Mouse (Mus musculus) urinary bladder, postnatal 10 days (tissue): ENCODE measurements around the gene Aldh16a1.
"Not testable (repeated sequence)": the region's sequence is repeated elsewhere in the genome, so short reads cannot be mapped to it uniquely, and the experiment has no call there.

ENCODE experiments used
- DNase-seq: peaks from one replicate; pipeline ENCODE4 v3.0.0; 2022; ENCODE audit warnings: low spot score

Gene Aldh16a1

GRCm38 (mm10) chr7:45179469-45179868 is 25.1 kb upstream of the Aldh16a1 start, which contains the start of gene Gfy:
TSS of gene Gfy (minus strand) at chr7:45179569.
- DNase-seq: no peak

DNA sequence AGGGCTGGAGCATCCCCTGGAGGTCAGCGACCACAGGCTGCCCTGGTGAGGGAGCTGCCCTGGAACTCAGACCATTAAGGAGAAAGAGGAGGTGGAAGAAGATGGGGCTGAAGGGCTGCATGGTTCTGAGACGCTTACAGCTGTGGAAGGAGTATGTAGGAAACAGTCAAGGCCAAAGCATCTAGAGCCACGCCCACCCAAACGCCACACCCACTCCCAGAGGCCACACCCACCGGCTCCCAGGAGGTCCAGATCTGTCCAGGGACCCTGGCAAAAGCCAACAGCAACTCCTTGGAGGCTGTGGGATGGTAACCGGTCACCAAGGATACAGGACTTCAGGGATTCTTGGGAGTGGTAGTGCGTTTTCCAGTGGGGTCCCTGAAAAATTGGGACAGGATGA is 24.2 kb upstream of the Aldh16a1 start:
- DNase-seq: no peak

DNA sequence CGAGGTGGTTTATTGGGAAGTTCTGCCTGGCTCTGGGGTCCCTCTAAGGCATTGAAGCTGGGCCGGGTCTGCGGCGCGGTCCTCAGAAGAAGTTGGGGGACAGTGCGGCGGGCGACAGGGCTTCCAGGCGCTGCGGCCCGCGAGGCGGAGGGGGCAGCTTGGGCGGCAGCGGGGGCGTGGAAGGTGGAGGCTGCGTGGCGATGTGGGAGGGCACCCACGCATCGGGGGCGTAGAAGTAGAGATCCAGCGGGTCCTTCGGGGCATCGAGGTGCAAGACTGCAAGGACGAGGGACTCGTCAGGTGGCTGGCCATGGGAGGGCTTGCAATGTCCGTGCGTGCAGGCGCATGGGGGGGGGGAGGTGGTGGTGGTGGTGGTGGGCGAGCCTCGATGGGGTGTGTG is 22.0 kb upstream of the Aldh16a1 start:
- no peak for DNase-seq

- DNase-seq: no peak
Measured at GRCm38 (mm10) chr7:45175929-45176328, 21.5 kb upstream of the Aldh16a1 start.

- no peak for DNase-seq
Measured at GRCm38 (mm10) chr7:45175398-45175797, 21.0 kb upstream of the Aldh16a1 start.

GRCm38 (mm10) chr7:45174567-45175280 is 20.3 kb upstream of the Aldh16a1 start:
- no peak for DNase-seq

- not testable (repeated sequence) for DNase-seq
Measured at GRCm38 (mm10) chr7:45173772-45174171, 19.4 kb upstream of the Aldh16a1 start.

DNA sequence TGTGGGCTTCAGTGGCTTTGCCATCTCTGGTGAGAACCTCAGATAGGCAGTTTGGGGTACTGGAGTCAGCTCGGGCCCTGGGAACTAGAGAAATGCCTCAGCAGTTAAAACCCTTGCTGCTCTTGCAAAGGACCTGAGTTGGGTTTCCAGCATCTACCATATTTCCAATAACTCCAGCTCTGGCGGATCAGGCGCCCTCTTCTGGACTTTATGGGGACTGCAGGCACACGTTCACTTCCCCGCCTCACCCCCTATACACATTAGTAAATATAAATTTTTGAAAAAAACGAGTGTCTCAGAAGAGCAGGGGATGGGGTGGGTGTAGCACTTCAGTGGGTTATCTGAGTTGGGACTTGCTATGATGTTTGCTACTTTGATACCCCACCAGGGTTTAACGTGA is 18.6 kb upstream of the Aldh16a1 start:
- DNase-seq: no peak

GRCm38 (mm10) chr7:45169495-45169894 is 15.1 kb upstream of the Aldh16a1 start:
- no peak for DNase-seq

DNA sequence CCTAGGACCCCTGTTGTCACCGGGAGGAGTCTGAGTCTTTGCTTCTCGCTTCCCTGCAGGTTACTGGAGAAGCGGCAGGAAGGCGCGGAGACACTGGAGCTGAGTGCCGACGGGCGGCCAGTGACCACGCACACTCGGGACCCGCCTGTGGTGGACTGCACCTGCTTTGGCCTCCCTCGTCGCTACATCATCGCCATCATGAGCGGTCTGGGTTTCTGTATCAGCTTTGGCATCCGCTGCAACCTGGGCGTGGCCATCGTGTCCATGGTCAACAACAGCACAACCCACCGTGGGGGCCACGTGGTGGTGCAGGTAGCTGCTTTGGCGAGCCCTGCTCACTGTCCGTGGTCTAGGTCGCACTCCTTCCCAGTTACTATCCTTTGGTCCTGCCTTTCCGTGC is 14.3 kb upstream of the Aldh16a1 start:
- DNase-seq: no peak

- DNase-seq: no peak
Measured at GRCm38 (mm10) chr7:45167761-45168445, 13.5 kb upstream of the Aldh16a1 start.

DNA sequence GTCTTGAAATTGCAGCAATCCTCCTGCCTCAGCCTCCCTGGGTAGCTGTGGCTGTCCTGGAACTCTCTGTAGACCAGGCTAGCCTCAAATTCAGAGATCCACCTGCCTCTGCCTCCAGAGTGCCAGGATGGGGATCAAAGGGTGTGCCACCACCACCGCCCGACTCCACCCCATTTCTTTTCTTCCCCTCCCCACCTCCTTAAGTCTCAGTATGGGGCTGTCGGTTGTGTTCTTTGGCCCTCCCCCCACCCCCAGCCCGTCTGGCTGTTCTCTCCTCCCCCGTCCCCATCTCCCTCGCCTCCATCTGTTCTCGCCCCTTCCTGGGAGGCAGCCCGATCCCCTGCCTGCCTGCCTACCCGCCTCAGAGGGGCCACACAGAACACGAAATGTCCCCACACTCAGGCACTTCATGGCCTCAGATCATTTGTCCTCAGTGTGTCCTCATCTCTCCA is 12.6 kb upstream of the Aldh16a1 start:
- no peak for DNase-seq

GRCm38 (mm10) chr7:45165701-45166100 is 11.3 kb upstream of the Aldh16a1 start:
- no peak for DNase-seq

DNA sequence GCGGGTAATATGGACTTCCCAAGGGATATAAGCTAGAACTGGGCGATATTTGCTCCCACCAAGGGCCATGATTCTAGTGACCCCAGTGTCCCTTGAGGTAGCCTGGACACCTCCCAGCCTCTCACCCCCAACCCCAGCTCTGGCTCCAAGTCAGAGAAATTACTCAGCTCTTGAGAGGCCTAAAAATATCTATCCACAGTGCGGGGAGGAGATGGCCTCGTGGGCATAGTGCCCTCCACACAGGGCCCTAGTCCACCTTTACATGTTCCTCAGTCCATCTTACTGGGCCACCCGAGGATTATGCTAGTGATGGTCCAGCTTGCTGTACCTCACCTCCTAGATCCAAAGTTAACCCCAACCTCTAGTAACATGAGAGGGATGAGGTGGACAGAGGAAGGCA is 10.4 kb upstream of the Aldh16a1 start:
- DNase-seq: no peak

GRCm38 (mm10) chr7:45163735-45164490 is 9.5 kb upstream of the Aldh16a1 start, which contains the start of gene Slc17a7:
TSS of gene Slc17a7 (plus strand) at chr7:45163949.
- no peak for DNase-seq

DNA sequence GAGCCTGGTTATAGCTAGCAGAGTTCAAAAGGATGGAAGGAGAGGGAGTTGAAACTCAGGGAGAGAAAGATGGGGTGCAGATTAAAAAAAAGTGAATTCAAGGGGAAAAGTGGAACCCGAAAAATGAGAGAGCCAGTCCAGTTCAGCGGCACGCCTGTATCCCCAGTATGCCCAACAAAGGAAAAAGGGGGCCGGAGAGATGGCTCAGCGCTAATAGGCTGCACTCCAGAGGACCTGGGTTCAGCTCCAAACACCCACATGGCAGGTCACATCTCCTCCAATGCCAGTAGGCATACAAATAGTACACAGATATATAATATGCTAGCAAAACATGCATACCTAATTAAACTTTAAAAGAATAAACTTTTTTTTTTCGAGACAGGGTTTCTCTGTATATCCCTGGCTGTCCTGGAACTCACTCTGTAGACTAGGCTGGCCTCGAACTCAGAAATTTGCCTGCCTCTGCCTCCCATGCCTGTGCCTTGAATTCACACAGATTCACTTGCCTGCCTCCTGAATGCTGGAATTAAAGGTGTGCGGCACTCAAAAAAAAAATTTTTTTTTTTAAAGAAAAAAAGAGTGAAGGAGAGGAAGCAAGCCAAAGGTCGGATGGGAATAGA is 8.7 kb upstream of the Aldh16a1 start:
- no peak for DNase-seq

GRCm38 (mm10) chr7:45162551-45162950 is 8.2 kb upstream of the Aldh16a1 start:
- no peak for DNase-seq

DNA sequence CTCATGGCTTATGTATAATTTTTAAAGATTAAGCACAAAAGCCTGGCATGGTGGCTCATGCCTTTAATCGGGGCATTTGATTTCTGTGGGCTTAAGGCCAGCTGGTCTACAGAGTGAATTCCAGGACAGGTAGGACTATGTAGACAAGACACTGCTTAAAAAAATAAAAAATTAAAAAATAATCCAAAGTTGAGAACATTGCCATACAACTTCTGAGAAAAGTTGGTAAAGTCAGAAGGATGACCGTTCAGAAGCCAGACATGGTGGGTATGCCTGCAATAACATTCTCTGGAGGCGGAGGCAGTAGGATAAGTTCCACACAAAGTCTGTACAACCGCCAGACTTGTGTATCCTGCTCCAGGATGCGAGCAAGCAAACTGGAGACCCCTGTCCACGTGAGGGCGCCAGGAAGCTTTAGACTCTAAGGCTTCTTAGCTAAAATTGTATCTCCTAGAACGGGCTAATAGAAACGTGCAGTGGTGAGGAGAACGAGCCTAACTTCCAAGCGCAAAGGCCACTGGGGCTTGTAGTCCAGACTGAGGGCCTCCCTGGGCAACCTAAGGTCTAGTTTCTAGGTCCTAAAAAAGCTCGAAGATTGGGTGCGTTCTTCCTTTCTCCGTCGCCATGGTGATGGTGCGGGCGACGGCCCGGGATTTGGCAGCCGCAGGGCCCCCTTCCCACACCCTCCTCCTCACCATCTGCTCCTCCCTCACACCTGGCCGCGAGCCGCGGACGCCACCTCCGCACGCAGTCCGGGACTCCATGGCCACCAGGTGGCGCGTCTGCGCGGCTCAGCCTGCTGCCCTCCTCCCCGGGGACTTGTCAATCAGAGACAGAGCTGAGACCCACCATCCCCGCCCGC is 7.5 kb upstream of the Aldh16a1 start:
- DNase-seq: peak; percentile 75

DNA sequence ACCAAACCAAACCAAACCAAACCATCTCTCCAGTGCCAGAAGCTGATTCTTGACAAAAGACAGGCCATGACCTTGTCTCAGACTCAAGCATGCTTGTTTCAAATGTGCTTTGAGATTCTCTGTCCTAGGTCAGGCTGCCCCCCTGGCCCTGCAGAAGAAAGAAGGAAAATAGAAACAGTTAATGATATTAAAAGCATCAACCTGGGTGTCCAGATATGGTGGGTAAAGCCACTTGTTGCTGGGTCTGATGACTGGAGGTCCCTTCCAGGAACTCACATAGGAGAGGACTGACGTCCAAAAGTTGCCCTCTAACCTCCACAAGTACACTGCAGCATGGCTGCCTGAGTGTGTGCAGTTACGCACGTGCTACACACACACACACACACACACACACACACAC is 6.5 kb upstream of the Aldh16a1 start:
- DNase-seq: no peak

GRCm38 (mm10) chr7:45160316-45160800 is 6.0 kb upstream of the Aldh16a1 start:
- DNase-seq: no peak

DNA sequence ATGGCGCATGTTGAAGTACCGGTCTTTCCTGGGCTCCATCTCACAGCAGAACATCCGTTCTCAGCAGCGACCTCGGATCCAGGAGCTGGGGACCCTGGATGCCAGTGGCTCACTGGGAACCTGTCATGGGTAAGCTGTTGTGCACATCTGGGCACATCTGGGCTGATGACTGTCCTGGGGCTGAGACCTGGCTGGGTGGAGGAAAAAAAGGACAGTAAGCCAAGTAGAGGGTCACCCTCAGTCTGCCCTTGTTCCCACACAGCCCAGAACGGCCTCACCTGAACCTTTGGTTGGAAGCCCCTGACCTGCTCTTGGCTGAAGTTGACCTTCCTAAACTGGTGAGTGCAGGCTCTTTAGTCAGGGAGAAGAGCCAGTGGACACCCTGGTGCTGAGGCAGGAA is 4.6 kb upstream of the Aldh16a1 start:
- no peak for DNase-seq
